Mouse (Mus musculus): ENCODE results near the gene Col4a6.

DNA sequence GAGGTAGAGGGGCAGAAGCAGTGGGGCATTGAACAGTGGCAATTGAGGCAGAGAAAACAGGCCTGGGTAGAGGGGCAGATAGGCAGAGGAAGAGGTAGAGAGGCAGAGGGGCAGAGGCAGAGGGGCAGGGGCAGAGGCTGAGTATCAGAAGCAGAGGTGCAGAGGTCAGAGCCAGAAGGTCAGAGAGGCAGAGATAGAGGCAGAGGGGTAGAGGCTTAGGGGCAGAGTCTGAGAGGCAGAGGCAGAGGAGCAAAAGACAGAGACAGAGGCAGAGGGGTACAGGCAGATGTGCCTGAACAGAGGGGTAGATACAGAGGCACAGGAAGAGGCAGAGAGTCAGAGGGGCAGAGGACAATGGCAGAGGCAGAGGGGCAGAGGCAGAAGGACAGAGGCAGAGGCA is 323.6 kb downstream of the Col4a6 start:
- no peak for TF ChIP-seq CTCF (IDR thresholded peaks at IDR 0.05)
- no peak for TF ChIP-seq EP300 (IDR thresholded peaks at IDR 0.05)

Measured in lung, postnatal 0 days (tissue).